Mouse (Mus musculus): ENCODE data around the gene Coil.
A peak's percentile ranks its signal among the peaks of the same experiment; 100 is the strongest.
"Not testable (repeated sequence)": the region's sequence is repeated elsewhere in the genome, so short reads cannot be mapped to it uniquely, and the experiment has no call there.

The Coil gene

GRCm38 (mm10) chr11:89006404-89006803, 36.4 kb downstream of the Coil start:
- no peak for DNase-seq

DNA sequence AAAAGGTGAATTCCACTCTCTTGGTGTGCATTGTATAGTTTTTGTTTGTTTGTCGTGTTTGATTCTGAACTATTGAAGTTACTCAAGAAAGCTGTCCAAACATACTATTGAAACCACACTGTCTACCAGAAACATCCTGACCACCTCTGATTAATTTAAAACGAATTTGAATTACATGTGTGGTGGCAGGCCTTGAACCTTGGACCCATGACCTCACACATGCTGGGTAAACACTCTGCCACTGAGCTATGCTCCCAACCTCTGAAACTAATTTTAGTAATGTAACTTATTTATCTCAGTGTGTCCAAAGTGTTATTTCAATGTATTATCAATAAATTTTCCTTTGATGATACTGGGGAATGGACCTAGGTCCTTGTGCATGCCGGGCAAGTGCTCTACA, 37.5 kb downstream of the Coil start:
- DNase-seq: no peak

- DNase-seq: no peak
These were observed 39.0 kb downstream of the Coil start for GRCm38 (mm10) chr11:89009066-89009465.

DNA sequence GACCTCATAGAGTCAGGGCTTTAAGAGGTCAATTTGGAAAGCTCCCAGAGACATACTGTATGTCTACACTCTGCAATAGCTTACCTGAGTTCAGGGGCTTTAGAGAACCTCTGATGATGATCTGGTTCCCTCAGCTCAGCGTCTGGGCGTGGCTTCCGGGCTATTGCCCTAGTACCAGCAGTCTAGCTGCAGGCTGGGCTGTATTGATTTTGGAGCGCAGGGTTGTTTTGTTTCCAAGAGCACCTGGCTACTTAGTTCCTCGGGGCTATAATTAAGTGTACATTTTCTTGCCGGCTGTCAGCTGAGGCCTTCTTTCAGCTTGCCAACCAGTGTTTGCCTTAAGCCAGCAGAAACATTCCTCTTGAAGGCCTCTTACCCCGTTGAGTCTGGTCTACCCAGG, 39.4 kb downstream of the Coil start:
- DNase-seq: peak; percentile 38

DNA sequence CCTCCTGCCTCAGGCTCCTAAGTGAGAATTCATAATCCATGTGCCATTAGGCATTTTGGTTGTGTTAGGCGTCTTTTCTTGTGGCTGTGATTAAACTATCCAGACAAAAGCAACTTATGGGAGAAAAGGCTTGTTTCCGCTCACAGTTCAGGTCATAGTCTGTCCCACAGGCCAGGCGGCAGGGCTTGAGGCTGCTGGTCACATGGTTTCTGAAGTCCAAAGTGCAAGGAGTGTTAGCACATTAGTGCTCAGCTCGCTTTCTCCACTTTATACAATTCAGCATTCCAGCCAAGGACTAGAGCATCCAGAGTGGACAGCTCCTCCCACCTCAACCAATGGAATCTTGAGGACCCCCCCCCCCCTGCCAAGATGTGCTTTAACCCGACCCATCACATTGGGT, 42.2 kb downstream of the Coil start:
- no peak for DNase-seq

- DNase-seq: peak; percentile 70
These were observed 47.6 kb downstream of the Coil start for GRCm38 (mm10) chr11:89017514-89018182.

GRCm38 (mm10) chr11:89020681-89021305, 50.7 kb downstream of the Coil start:
- no peak for DNase-seq

- no peak for DNase-seq
These were observed 51.6 kb downstream of the Coil start for GRCm38 (mm10) chr11:89021687-89022086.

- no peak for DNase-seq
These were observed 52.2 kb downstream of the Coil start for GRCm38 (mm10) chr11:89022120-89022731.

DNA sequence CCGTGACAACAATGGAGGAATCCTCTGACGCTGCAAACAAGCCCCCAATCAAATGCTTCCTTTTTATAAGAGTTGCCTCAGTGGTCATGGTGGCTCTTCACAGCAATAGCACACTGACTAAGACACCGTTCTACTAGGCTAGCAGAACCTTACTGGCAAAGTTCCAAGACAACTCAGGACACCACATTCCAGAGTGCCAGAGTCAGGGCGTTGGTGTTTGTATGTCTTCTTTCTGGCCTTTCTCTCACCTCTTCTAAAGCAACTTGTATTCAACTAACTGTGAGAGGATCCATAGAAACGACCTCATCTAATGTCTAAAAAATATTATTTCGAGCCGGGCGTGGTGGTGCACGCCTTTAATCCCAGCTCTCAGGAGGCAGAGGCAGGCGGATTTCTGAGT, 53.4 kb downstream of the Coil start:
- DNase-seq: no peak

GRCm38 (mm10) chr11:89024181-89024881, 54.3 kb downstream of the Coil start:
- DNase-seq: peak; percentile 52

GRCm38 (mm10) chr11:89025603-89026002, 55.6 kb downstream of the Coil start:
- DNase-seq: no peak

DNA sequence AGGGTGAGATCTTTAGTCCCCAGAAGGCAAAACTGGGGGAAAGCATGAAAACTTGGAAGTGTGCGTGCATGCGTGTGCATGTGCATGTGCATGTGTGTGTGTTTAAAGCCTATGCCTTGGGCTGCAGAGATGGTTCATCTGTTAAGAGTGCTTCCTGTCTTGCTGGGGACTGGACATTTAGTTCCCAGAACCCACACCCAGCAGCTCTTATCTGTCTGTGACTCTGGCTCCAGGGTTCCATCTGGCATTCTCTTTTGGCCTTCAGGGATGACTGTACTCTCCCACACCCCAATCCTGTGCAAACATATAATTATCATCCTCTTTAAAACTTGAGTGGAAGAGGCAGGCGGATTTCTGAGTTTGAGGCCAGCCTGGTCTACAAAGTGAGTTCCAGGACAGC, 56.1 kb downstream of the Coil start:
- no peak for DNase-seq

- peak; percentile 17 for DNase-seq
These were observed 57.9 kb downstream of the Coil start for GRCm38 (mm10) chr11:89027955-89028361.

DNA sequence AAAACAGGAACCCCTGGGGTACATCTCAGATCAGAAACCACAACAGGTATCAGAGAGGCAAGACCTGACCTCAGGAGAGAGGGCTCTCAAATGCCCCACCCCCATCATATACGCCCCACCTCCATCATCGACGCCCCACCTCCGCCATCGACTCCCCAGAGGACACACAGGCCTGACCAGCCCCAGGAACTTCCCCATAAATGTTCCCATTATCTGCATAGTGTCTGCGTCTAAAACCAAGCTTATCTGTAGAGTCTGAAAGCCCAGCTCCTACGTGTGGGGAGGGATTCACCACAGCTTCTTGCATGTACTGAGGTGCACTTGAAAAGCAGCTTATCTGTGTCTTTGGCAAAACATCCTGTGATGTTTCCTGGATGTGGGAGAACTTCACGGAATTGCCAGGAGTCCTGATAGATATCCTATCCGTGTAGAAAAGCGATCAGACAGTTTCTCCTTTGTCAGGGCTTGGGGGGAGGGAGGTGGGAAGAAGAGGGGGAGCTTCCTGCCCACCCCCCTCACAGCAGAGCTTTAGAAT, 58.9 kb downstream of the Coil start:
- DNase-seq: peak; percentile 63

GRCm38 (mm10) chr11:89030552-89030951, 60.5 kb downstream of the Coil start:
- DNase-seq: no peak

DNA sequence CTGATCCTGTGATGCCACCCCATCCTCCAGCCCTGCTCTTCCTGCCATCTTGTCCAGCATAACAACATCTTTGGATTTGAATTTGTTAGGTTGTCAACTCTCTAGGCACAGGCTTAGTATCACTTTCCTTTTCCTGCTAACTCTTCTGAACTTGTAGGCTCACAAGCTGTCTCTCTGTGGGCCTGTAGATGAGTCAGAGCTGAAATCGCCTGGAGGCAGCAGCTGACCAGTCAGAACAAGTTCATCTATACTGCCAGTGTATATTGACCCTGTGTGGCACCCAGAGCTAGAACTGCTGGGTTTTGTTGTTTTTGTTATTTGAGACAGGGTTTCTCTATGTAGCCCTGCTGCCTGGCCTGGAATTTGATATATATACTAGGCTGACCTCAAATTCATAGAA, 61.1 kb downstream of the Coil start:
- DNase-seq: no peak

DNA sequence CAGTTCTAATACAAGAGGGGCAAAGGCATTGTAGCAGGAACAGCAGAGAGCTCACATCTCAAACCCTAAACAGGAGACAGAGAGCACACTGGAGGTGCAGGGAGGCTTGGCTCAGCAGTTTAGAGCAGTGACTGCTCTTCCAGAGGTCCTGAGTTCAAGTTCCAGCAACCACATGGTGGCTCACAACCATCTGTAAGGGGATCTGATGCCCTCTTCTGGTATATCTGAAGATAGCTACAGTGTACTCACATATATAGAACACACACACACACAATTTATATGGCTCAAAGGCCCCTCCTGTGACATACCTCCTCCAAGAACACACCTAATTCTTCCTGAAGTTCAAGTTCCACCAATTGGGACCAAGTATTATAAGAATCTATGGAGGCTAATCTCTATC, 64.5 kb downstream of the Coil start:
- no peak for DNase-seq

- no peak for DNase-seq
These were observed 65.5 kb downstream of the Coil start for GRCm38 (mm10) chr11:89035552-89035951.

DNA sequence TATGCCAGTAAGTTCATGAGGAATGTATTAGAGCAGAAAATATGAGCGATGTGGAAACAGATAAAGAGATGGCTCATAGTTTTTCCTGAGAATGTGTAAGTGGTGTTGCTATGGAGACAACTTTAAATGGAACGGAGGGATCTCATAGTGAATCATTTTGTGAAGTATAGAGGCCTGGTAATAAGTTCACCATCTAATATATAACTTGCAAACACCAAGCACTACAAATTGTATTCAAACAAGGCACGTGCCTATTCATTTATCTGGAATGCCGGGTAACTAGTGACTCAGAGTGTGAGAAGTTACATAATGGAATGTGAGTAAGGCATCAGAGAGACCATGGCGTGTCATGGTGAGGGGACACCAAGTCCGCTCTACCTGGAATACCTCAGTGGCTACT, 68.4 kb downstream of the Coil start:
- no peak for DNase-seq

DNA sequence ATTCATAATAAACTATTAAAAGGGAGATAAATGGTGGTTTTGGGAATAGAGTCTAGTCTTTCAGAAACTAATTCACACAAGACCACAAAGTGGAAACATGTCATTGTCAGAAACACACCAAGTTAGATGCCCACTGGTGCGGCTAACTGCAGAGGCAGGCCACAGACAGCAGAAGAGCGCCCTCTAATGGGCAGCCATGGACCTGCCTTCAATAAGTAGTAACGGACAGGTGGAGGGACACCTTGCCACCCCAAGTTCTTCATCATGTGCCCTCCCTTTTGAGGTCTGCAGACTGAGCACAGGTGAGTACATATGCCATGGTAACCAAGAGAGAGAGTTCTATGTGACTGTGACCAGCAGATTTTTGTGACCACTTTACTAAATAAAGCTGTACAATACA, 69.3 kb downstream of the Coil start:
- peak; percentile 71 for DNase-seq

DNA sequence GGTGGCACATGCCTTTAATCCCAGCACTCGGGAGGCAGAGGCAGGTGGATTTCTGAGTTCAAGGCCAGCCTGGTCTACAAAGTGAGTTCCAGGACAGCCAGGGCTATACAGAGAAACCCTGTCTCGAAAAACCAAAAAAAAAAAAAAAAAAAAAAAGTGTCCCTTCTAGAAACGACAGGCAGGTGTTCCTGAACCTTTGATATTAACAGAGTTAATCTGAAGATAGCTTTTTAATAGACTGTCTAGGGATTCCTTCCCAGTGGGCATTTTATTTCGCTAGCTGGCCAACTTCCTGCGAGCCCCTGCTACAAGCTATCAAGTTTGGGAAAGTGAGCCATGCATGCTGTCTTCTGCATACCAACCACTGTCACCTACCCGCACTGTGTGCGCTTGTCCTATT, 71.0 kb downstream of the Coil start:
- DNase-seq: not testable (repeated sequence)

All from liver (tissue).